Mouse (Mus musculus): Measurements from ENCODE around the gene Hist1h1d.
"Not testable (repeated sequence)": the region's sequence is repeated elsewhere in the genome, so short reads cannot be mapped to it uniquely, and the experiment has no call there.

DNA sequence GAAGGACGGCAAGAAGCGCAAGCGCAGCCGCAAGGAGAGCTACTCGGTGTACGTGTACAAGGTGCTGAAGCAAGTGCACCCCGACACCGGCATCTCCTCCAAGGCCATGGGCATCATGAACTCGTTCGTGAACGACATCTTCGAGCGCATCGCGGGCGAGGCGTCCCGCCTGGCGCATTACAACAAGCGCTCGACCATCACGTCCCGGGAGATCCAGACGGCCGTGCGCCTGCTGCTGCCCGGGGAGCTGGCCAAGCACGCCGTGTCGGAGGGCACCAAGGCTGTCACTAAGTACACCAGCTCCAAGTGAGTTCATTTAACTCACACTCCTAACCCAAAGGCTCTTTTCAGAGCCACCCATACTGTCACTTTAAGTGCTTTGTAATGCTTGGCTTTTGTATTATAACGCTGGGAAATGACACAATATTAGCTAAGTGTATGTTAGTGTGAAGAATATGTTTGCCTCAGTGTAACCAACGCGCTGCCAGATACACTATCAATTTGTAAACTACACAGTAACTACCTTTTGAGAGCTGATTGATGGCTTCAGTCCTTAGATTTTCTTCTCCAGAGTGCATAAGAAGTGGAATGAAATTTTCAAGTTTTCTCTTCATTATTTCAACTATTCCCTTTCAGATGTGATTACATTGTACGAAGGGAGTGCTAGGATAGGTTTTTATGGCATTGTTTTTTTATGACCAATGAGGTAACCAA is 18.6 kb downstream of the Hist1h1d start:
- TF ChIP-seq CTCF, POLR2A (IDR thresholded peaks at IDR 0.05; ENCODE audit: extremely low read depth, insufficient read depth, low read length): not testable (repeated sequence)

Measured in cortical plate, adult 2 months (tissue).